Mouse (Mus musculus): ENCODE measurements around the gene Mboat7. TPM values are rescaled to one million over a fixed set of nuclear protein-coding genes. Genes with fewer than 3 reads are reported as not detected.

Mboat7 gene
- polyA plus RNA-seq, 1 experiment, result 45.8 TPM

DNA sequence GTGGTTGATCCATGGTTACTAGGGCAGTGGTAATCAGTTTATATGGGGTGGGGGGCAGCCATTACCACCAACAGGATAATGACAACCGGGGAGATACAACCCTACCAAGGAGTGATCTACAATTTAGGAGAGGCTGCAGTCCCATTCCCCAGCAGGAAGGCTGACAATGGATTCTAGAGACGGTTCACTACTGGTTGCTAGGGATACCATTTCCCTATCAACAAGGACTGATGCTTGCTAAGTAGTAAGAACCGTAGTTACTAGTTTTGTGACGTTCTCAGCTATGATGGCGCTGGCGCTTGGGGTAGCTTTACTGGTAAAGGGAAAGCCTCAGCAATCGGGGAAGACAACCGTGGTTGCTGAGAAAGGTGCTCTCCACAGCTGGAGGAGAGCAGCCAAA, 8.6 kb downstream of the Mboat7 start:
- Histone ChIP-seq H3K79me2 (ENCODE audit: control insufficient read depth, insufficient read depth) (no peaks in the 10 kb centered on the region), H3K27me3 (ENCODE audit: control insufficient read depth, insufficient read depth, insufficient read length) (no peaks in the 10 kb centered on the region), H3K4me3 (ENCODE audit: insufficient read depth, poor library complexity, severe bottlenecking) (no peak overlapping the region), H3K36me3 (ENCODE audit: control insufficient read depth, insufficient read depth) (peaks cover 4% of the 10 kb centered on the region), H3K79me3 (ENCODE audit: low read depth) (no peaks in the 10 kb centered on the region), H3ac (ENCODE audit: control insufficient read depth, insufficient read length, low read depth) (no peak overlapping the region)
- no peak for TF ChIP-seq MYOD1 (IDR thresholded peaks at IDR 0.05; ENCODE audit: control insufficient read depth, insufficient read length, low read depth)
- TF ChIP-seq CTCF (IDR thresholded peaks at IDR 0.05; ENCODE audit: control insufficient read depth, insufficient read depth, insufficient read length), result no peak
- TF ChIP-seq MYOG (IDR thresholded peaks at IDR 0.05; ENCODE audit: control insufficient read depth, extremely low read depth, insufficient read length), result no peak
- TF ChIP-seq USF1 (IDR thresholded peaks at IDR 0.05; ENCODE audit: low read depth), result no peak
- no peak for TF ChIP-seq CEBPB (IDR thresholded peaks at IDR 0.05; ENCODE audit: low read depth)
- TF ChIP-seq MAX (IDR thresholded peaks at IDR 0.05), result no peak
- TF ChIP-seq FOSL1 (IDR thresholded peaks at IDR 0.05; ENCODE audit: insufficient read depth, low read length, poor library complexity, severe bottlenecking), result no peak

- TF ChIP-seq MYOD1 (IDR thresholded peaks at IDR 0.05; ENCODE audit: control insufficient read depth, insufficient read length, low read depth) (no peak), CTCF (IDR thresholded peaks at IDR 0.05; ENCODE audit: control insufficient read depth, insufficient read depth, insufficient read length) (no peak), MAX (IDR thresholded peaks at IDR 0.05) (no peak), USF1 (IDR thresholded peaks at IDR 0.05; ENCODE audit: low read depth) (no peak), FOSL1 (IDR thresholded peaks at IDR 0.05; ENCODE audit: insufficient read depth, low read length, poor library complexity, severe bottlenecking) (no peak), CEBPB (IDR thresholded peaks at IDR 0.05; ENCODE audit: low read depth) (no peak), MYOG (IDR thresholded peaks at IDR 0.05; ENCODE audit: control insufficient read depth, extremely low read depth, insufficient read length) (no peak)
- no peak overlapping the region for H3K4me3 ChIP-seq (ENCODE audit: insufficient read depth, poor library complexity, severe bottlenecking)
- H3K79me3 ChIP-seq (ENCODE audit: low read depth), result no peaks in the 10 kb centered on the region
- no peak overlapping the region for H3ac ChIP-seq (ENCODE audit: control insufficient read depth, insufficient read length, low read depth)
- H3K27me3 ChIP-seq (ENCODE audit: control insufficient read depth, insufficient read depth, insufficient read length), result no peaks in the 10 kb centered on the region
- peaks cover 4% of the 10 kb centered on the region for H3K36me3 ChIP-seq (ENCODE audit: control insufficient read depth, insufficient read depth)
- H3K79me2 ChIP-seq (ENCODE audit: control insufficient read depth, insufficient read depth), result no peaks in the 10 kb centered on the region
These were observed 9.3 kb downstream of the Mboat7 start for GRCm38 (mm10) chr7:3683908-3684550.

GRCm38 (mm10) chr7:3677342-3677741, 16.0 kb downstream of the Mboat7 start, which contains the start of gene Tmc4:
TSS of gene Tmc4 (minus strand) at chr7:3677553.
- Histone ChIP-seq H3K36me3 (ENCODE audit: control insufficient read depth, insufficient read depth) (no peaks in the 10 kb centered on the region), H3ac (ENCODE audit: control insufficient read depth, insufficient read length, low read depth) (no peak within 1 kb of the TSS), H3K27me3 (ENCODE audit: control insufficient read depth, insufficient read depth, insufficient read length) (no peaks in the 10 kb centered on the region), H3K79me2 (ENCODE audit: control insufficient read depth, insufficient read depth) (no peaks in the 10 kb centered on the region), H3K79me3 (ENCODE audit: low read depth) (no peaks in the 10 kb centered on the region), H3K4me3 (ENCODE audit: insufficient read depth, poor library complexity, severe bottlenecking) (no peak within 1 kb of the TSS)
- TF ChIP-seq MYOG (IDR thresholded peaks at IDR 0.05; ENCODE audit: control insufficient read depth, extremely low read depth, insufficient read length), result no peak
- no peak for TF ChIP-seq CTCF (IDR thresholded peaks at IDR 0.05; ENCODE audit: control insufficient read depth, insufficient read depth, insufficient read length)
- no peak for TF ChIP-seq FOSL1 (IDR thresholded peaks at IDR 0.05; ENCODE audit: insufficient read depth, low read length, poor library complexity, severe bottlenecking)
- no peak for TF ChIP-seq CEBPB (IDR thresholded peaks at IDR 0.05; ENCODE audit: low read depth)
- no peak for TF ChIP-seq MAX (IDR thresholded peaks at IDR 0.05)
- no peak for TF ChIP-seq MYOD1 (IDR thresholded peaks at IDR 0.05; ENCODE audit: control insufficient read depth, insufficient read length, low read depth)
- TF ChIP-seq USF1 (IDR thresholded peaks at IDR 0.05; ENCODE audit: low read depth), result no peak

- Histone ChIP-seq H3ac (ENCODE audit: control insufficient read depth, insufficient read length, low read depth) (no peak overlapping the region), H3K36me3 (ENCODE audit: control insufficient read depth, insufficient read depth) (no peaks in the 10 kb centered on the region), H3K79me2 (ENCODE audit: control insufficient read depth, insufficient read depth) (no peaks in the 10 kb centered on the region), H3K4me3 (ENCODE audit: insufficient read depth, poor library complexity, severe bottlenecking) (no peak overlapping the region), H3K27me3 (ENCODE audit: control insufficient read depth, insufficient read depth, insufficient read length) (no peaks in the 10 kb centered on the region), H3K79me3 (ENCODE audit: low read depth) (no peaks in the 10 kb centered on the region)
- TF ChIP-seq CTCF (IDR thresholded peaks at IDR 0.05; ENCODE audit: control insufficient read depth, insufficient read depth, insufficient read length), result no peak
- no peak for TF ChIP-seq CEBPB (IDR thresholded peaks at IDR 0.05; ENCODE audit: low read depth)
- TF ChIP-seq MAX (IDR thresholded peaks at IDR 0.05), result no peak
These were observed 17.0 kb downstream of the Mboat7 start for GRCm38 (mm10) chr7:3676371-3676770.

DNA sequence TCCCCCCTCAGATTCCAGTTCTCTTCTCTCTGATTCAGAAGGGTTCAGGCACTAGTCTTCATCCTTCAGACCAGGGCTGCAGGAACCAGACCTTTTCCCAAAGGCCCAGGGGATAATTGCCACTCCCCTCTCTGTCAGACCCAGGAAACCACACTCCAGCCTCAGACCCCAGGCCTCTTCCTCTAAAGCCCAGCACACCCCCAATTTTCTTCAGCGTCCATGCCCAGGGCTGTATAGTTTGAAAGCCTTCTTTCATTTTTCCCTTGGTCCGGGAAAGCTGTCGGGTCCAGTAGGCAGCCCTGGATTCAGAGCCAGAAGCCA, 18.1 kb downstream of the Mboat7 start:
- Histone ChIP-seq H3K79me3 (ENCODE audit: low read depth) (no peaks in the 10 kb centered on the region), H3K36me3 (ENCODE audit: control insufficient read depth, insufficient read depth) (no peaks in the 10 kb centered on the region), H3K79me2 (ENCODE audit: control insufficient read depth, insufficient read depth) (no peaks in the 10 kb centered on the region), H3ac (ENCODE audit: control insufficient read depth, insufficient read length, low read depth) (no peak overlapping the region), H3K4me3 (ENCODE audit: insufficient read depth, poor library complexity, severe bottlenecking) (no peak overlapping the region), H3K27me3 (ENCODE audit: control insufficient read depth, insufficient read depth, insufficient read length) (no peaks in the 10 kb centered on the region)
- TF ChIP-seq MYOG (IDR thresholded peaks at IDR 0.05; ENCODE audit: control insufficient read depth, extremely low read depth, insufficient read length) (no peak), CEBPB (IDR thresholded peaks at IDR 0.05; ENCODE audit: low read depth) (no peak), FOSL1 (IDR thresholded peaks at IDR 0.05; ENCODE audit: insufficient read depth, low read length, poor library complexity, severe bottlenecking) (no peak), MYOD1 (IDR thresholded peaks at IDR 0.05; ENCODE audit: control insufficient read depth, insufficient read length, low read depth) (no peak), MAX (IDR thresholded peaks at IDR 0.05) (no peak), USF1 (IDR thresholded peaks at IDR 0.05; ENCODE audit: low read depth) (no peak), CTCF (IDR thresholded peaks at IDR 0.05; ENCODE audit: control insufficient read depth, insufficient read depth, insufficient read length) (no peak)

All from C2C12 (cell line).